Comparison of ENCODE assay signal across 8 mouse cellular contexts in the genomic region with DNA sequence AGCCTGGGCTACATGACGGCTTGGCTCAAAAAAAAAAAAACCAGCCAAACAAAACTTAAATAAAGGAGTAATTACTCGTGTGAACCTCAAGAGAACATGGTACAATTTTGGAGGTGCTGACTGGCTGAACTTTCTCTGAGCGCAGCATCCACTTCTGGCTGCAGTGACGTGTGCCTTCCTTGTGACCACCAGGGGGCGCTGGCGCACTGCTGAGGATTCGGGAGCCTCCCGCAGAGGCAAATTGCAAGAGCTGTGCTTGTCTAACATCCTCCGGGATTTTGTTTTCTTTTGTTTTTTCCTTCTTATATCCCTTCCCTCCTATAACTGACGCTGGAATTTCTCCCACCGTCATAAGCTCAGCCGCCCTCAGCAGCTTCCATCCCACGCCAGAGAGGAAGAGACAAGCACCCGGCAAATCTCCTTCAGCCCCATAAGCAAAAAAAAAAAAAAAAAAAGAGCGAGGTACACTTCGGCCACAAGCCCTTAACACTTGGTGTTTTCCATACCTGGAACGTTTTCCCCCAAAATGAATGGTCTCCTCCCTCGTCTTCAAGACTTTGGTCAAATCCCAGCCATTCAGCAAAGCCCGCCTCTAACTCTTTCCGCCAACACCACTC. TPM values are rescaled to one million over a fixed set of nuclear protein-coding genes. Genes with fewer than 3 reads are reported as not detected.
DNase-seq lines count a peak whose midpoint lies in the region; ATAC-seq lines count a peak whose summit lies in the region.

No protein-coding gene starts in this region.

- peak; percentile 89 for ATAC-seq in common myeloid progenitor, adult 5-6 weeks (replicated peaks; ENCODE audit: low read depth, poor library complexity, severe bottlenecking)
- ATAC-seq in megakaryocyte-erythroid progenitor cell, adult 5-6 weeks (replicated peaks; ENCODE audit: low FRiP score, low TSS enrichment, poor library complexity, severe bottlenecking), result peak; percentile 88

- DNase-seq in WW6 (ENCODE audit: low read depth, low spot score), result peak; percentile 72
- peak; percentile 46 to 58 for DNase-seq in gastrocnemius, adult 8-10 months (ENCODE audit: low spot score in 2 of 2)
- DNase-seq in hindlimb bud, embryonic 11.5 days (ENCODE audit: extremely low spot score, low read depth, low spot score), result peak; percentile 68
- peak; percentile 59 to 64 for DNase-seq in left cerebral cortex, adult 8-10 months (ENCODE audit: low spot score in 2 of 2)
- DNase-seq in right cerebral cortex, postnatal 14 days, result peak; percentile 94
- peak; percentile 80 to 86 for DNase-seq in urinary bladder, postnatal 36 days (ENCODE audit: low spot score in 2 of 2)

RNA-seq across cellular contexts. Expression of gene Zfp90, which starts 17.9 kb away (rescaled TPM):
- 13.4 and 13.5 TPM in 2 replicates for total RNA-seq in common myeloid progenitor, adult 5-6 weeks (2017)
- total RNA-seq in gastrocnemius, adult 8-10 months (2022), result 1 to 10 TPM in 2 of 4 experiments, under 1 TPM in 2; 0.63 to 1.1 (median 0.87) TPM
- 10 to 100 TPM; 11.8 to 13.6 (median 12.9) TPM for total RNA-seq in left cerebral cortex, adult 8-10 months (2022)
- 5.7 and 9.5 TPM in 2 replicates for total RNA-seq in megakaryocyte-erythroid progenitor cell, adult 5-6 weeks (2014; fragmentation: Nextera tagmentation)
- 5.3 and 9.1 TPM in 2 replicates for total RNA-seq in megakaryocyte-erythroid progenitor cell, adult 5-6 weeks (2017)

Comparison
In these comparisons a context has a peak if more than half of its experiments do, and no peak if none do; other contexts are left out.
1. Peak in every context shown above with its lines: DNase-seq and ATAC-seq.